In the genomic region with DNA sequence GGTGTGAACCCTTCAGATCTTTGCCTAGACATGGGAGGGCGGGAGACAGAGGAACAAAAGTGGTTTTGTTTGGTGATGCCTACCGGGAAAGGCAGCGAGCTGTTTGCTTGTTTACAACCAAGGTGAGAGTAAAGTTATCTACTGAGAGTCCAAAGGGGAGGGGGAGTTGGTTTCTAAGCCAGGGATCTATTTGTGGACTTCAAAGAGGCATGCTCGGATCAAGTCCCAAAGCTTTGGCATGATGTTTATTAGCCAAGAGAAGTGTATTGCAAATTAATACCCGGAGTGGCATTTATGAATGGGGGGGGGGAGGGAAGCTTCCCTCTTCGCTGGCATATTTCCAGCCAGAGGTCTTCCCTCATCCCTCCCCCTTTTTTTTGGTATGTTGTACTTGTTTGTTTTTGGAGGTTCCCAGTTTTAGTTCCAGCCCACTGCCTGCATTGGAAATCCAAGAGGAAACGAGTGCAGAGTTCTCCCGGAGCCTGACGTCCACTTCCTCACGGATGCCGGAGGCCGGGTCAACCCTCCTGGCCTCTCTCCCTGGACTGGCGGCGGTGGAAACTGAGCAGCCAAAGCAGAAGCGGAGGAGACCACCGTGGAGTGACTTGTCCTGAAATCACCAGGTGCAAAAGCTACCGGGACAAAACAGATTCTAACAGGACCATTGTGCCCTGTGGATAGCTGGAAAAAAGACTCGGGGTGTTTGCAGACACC, we compare ENCODE assay signal across 9 mouse cellular contexts. TPM values are rescaled to one million over a fixed set of nuclear protein-coding genes. Genes with fewer than 3 reads are reported as not detected.
DNase-seq lines count a peak whose midpoint lies in the region; ATAC-seq and TF ChIP-seq lines count a peak whose summit lies in the region.
"Had no signal": no experiment of that assay in that cellular context is flagged by ENCODE, and none has a peak within 500 bp of the region (broad histone marks: within the 10 kb centered on the region; RNA-seq: fewer than 3 reads in every experiment).

No protein-coding gene starts in this region.

- peak; percentile 21 for DNase-seq in ovary, postnatal 14 days (ENCODE audit: low spot score)
- DNase-seq in ovary, postnatal 10 days (ENCODE audit: low spot score), result no peak
- peak; percentile 77 for DNase-seq in gastrocnemius, adult 2 months
- no peak for DNase-seq in cerebellum, adult 9-10 months
- no peak for DNase-seq in right cerebral cortex, postnatal 14 days

- peak overlapping the region; percentile 97 for H3K4me2 ChIP-seq in hindbrain, embryonic 15.5 days
- peak overlapping the region; percentile 68 for H3K4me2 ChIP-seq in liver, embryonic 12.5 days
- peak overlapping the region; percentile 87 for H3K4me2 ChIP-seq in neural tube, embryonic 14.5 days (ENCODE audit: low read depth, low read length)

- WGBS in hindbrain, embryonic 15.5 days, result under 1% methylated on average over 18 of the region's 18 CpGs
- 2% methylated on average over 18 of the region's 18 CpGs for WGBS in liver, embryonic 12.5 days (ENCODE audit: insufficient replicate concordance)
- 1% methylated on average over 18 of the region's 18 CpGs for WGBS in neural tube, embryonic 14.5 days

- H3K36me3 ChIP-seq in hindbrain, embryonic 15.5 days, result no peaks in the 10 kb centered on the region
- 0 out of 2 replicates have a peak, but pooled peaks cover 3% of the 10 kb centered on the region for H3K36me3 ChIP-seq in liver, embryonic 12.5 days
- H3K36me3 ChIP-seq in neural tube, embryonic 14.5 days (ENCODE audit: control insufficient read depth, insufficient read depth, low read length), result no peaks in the 10 kb centered on the region

- H3K4me1 ChIP-seq in hindbrain, embryonic 15.5 days (replicated peaks), result peaks cover 55% of the 10 kb centered on the region
- peaks cover 25% of the 10 kb centered on the region for H3K4me1 ChIP-seq in liver, embryonic 12.5 days
- peaks cover 40% of the 10 kb centered on the region for H3K4me1 ChIP-seq in neural tube, embryonic 14.5 days (ENCODE audit: control insufficient read depth, insufficient read depth, low read length)

- peaks cover 45% of the 10 kb centered on the region for H3K27me3 ChIP-seq in hindbrain, embryonic 15.5 days
- peaks cover 82% of the 10 kb centered on the region for H3K27me3 ChIP-seq in liver, embryonic 12.5 days (replicated peaks)
- H3K27me3 ChIP-seq in neural tube, embryonic 14.5 days (ENCODE audit: control insufficient read depth, insufficient read depth, low read length), result peaks cover 11% of the 10 kb centered on the region
- H3K27me3 ChIP-seq: CH12.LX had no signal

- H3K4me3 ChIP-seq in gastrocnemius, adult 2 months, result peak overlapping the region; percentile 75
- H3K4me3 ChIP-seq in hindbrain, embryonic 15.5 days, result peak overlapping the region; percentile 62
- peak overlapping the region; percentile 50 for H3K4me3 ChIP-seq in liver, embryonic 12.5 days
- peak overlapping the region; percentile 47 for H3K4me3 ChIP-seq in neural tube, embryonic 14.5 days (ENCODE audit: low read depth, low read length)

- H3K27ac ChIP-seq in gastrocnemius, adult 2 months, result peak overlapping the region; percentile 97
- 0 out of 2 replicates have a peak overlapping the region, but pooled peaks have one; percentile 8 for H3K27ac ChIP-seq in hindbrain, embryonic 15.5 days (replicated peaks)
- peak overlapping the region; percentile 54 for H3K27ac ChIP-seq in liver, embryonic 12.5 days
- H3K27ac ChIP-seq in neural tube, embryonic 14.5 days (ENCODE audit: low read depth, low read length), result no peak overlapping the region

- no peak for TF ChIP-seq CTCF in gastrocnemius, adult 2 months (IDR thresholded peaks at IDR 0.05)

- no peak overlapping the region for H3K9ac ChIP-seq in hindbrain, embryonic 15.5 days
- 0 out of 2 replicates have a peak overlapping the region, but pooled peaks have one; percentile 27 for H3K9ac ChIP-seq in liver, embryonic 12.5 days
- H3K9ac ChIP-seq in neural tube, embryonic 14.5 days (replicated peaks; ENCODE audit: low read depth, low read length), result peak overlapping the region; percentile 41; the same call in 1 of the 2 replicates

- intact Hi-C loops in gastrocnemius, adult 2 months (cut with DNase I), result no loop called here

- no peaks in the 10 kb centered on the region for H3K9me3 ChIP-seq in hindbrain, embryonic 15.5 days
- no peaks in the 10 kb centered on the region for H3K9me3 ChIP-seq in liver, embryonic 12.5 days (replicated peaks)
- H3K9me3 ChIP-seq in neural tube, embryonic 14.5 days (ENCODE audit: control insufficient read depth, low read length), result no peaks in the 10 kb centered on the region

- no peak for ATAC-seq in hindbrain, embryonic 15.5 days (ENCODE audit: low FRiP score, low read depth)
- ATAC-seq in liver, embryonic 12.5 days, result no peak
- ATAC-seq in neural tube, embryonic 14.5 days (ENCODE audit: low read depth), result no peak

RNA-seq across cellular contexts. Expression of a gene that starts 0.7 kb away (rescaled TPM):
- 10 to 100 TPM; 20.8 to 52.2 TPM for total RNA-seq in gastrocnemius, adult 2 months (2021)
- 6.9 and 7.1 TPM in 2 replicates for polyA plus RNA-seq in hindbrain, embryonic 15.5 days (2015; fragmentation: Nextera tagmentation; extraction: Ambion mirVana)
- 11.1 and 11.3 TPM in 2 replicates for polyA plus RNA-seq in liver, embryonic 12.5 days (2016; fragmentation: Nextera tagmentation; extraction: Ambion mirVana)
- 1.9 and 4.5 TPM in 2 replicates for polyA plus RNA-seq in neural tube, embryonic 14.5 days (2014; fragmentation: Nextera tagmentation; extraction: Ambion mirVana)
- total RNA-seq: CH12.LX had no signal

Comparison
In these comparisons a context has a peak if more than half of its experiments do, and no peak if none do; other contexts are left out.
1. DNase-seq: peak in ovary, postnatal 14 days (single experiment) and gastrocnemius, adult 2 months (single experiment); none in ovary, postnatal 10 days (single experiment), cerebellum, adult 9-10 months (single experiment) and right cerebral cortex, postnatal 14 days (single experiment).
2. Peak in every context shown above with its lines, with median percentiles within 50 percentile points of each other: H3K4me3 ChIP-seq and H3K4me2 ChIP-seq.